Mouse (Mus musculus): ENCODE measurements around the gene Zpr1.
"Not testable (repeated sequence)": the region's sequence is repeated elsewhere in the genome, so short reads cannot be mapped to it uniquely, and the experiment has no call there.

Zpr1 gene

DNA sequence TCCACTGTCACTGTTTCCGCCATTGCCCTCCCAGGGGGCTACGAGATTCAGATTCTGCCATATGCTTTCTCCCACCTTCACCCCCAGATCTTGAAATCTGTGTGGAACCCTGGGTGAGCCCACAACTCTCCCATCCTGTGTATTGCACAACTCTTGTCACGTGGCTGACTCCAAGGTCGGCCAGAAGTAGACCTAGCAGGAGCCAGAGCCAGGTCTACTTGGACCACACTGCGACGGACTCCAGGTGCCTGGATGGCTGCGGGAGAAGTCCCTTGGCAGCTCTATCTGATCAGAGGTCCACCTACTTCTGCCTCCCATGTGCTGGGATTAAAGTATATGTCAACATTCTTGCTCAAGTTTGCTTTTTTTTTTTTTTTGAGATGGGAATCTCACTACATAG lies 11.7 kb upstream of the Zpr1 start:
- DNase-seq (ENCODE audit: low read depth) = no peak

DNA sequence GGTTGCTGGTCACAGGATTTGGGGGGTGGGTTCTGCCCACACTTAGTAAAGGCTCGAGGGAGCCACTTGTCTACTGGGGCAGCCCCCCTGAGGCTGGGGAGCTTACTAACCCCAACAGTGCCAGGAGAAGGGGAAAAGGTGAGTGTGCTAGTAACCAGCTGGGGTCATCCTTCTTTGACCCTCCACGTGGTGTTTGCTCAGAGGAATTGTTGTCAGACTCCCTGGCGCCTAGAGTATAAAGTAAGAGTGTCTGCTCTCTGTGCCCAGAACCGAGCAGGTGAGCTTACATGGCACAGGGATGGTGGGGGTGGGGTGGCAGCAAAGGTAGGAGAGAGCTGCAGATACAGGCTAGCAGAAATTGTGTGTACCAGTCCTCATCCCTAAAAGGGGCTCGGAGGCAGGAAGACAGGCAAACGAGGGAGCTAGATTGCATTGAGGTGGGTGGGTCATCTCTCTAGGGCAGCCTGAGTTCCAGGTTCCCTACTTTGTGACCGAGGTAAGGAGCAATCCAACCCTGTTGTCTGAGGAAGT lies 4.5 kb upstream of the Zpr1 start, which contains the start of gene Apoa5:
Gene Apoa5, plus strand, starts transcription at position 291 of the 531 bp plus-strand sequence.
- no peak for DNase-seq (ENCODE audit: low read depth)

DNA sequence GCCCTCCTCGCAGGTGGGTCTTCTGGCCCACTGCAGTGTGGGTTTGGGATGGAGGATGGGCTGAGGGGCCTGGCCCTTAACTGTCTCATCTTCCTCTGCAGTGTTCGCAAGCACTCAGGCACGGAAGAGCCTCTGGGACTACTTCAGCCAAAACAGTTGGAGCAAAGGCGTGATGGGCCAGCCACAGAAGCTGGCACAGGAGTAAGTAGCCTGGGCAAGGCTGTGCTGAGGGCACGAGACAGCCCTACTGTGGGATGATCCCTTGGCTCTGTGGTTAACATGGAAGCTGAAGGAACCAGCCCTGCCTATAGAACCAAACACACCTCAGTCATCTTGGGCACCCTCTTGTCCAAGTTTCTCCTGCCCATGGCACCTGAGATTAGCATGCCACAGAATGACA lies 3.7 kb upstream of the Zpr1 start:
- no peak for DNase-seq (ENCODE audit: low read depth)

DNA sequence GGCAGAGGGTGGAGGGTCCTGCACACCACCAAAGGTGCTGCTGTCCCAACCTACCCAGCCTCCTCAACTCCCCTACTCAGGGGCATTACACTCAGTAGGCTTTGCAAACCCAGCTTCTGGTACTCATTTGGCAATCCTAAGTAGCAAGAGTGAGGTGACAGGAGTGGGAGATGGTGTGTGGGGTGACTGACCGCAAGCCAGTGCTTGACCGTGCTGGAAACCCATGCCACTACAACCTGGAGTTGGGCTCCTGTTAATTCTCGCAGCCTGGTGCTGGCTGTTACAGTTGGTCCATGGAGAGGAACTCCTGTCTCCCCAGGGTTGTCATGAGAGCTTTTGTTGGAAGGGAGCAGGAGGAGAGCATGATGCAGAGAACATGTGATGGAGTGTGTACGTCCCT lies 2.1 kb upstream of the Zpr1 start:
- no peak for DNase-seq (ENCODE audit: low read depth)

DNA sequence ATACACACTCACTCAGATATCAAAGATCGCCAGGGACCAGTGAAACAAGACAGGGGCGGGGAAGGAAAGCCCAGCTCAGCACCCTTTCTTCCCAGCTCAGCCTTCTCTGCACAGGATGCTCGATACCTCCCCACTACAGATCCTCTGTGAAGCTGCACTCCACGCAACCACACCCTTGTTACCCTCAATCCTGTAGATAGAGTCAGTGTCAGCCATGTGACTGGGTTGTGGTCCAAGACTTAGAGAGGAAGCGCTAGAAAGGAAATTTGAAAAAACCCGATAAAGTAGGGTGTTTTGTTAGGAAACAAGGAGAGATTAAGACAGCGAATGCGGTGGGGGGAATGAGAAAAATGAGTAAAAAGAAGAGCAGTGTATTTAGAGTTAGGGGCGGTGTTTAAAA lies 794 bp upstream of the Zpr1 start:
- DNase-seq (ENCODE audit: low read depth) = no peak

DNA sequence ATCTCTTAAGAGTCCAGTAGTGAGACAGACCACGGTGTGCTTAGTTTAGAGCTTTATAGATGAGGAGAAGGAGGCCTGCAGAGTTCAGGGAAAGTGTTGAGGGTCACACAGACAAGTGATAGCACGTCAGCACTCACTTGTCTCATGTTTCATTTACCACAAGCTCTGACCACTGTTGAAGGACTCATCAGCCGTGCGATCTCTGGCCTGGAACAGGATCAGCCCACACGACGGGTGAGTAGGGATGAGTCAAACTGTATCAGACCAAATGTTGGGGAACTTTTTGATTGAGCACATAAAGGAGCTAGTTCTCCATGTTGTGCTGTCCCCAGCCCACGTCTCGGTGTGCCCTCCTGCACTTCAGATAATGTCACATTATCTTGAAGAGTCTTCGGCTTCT lies 1.6 kb downstream of the Zpr1 start:
- DNase-seq (ENCODE audit: low read depth) = no peak

DNA sequence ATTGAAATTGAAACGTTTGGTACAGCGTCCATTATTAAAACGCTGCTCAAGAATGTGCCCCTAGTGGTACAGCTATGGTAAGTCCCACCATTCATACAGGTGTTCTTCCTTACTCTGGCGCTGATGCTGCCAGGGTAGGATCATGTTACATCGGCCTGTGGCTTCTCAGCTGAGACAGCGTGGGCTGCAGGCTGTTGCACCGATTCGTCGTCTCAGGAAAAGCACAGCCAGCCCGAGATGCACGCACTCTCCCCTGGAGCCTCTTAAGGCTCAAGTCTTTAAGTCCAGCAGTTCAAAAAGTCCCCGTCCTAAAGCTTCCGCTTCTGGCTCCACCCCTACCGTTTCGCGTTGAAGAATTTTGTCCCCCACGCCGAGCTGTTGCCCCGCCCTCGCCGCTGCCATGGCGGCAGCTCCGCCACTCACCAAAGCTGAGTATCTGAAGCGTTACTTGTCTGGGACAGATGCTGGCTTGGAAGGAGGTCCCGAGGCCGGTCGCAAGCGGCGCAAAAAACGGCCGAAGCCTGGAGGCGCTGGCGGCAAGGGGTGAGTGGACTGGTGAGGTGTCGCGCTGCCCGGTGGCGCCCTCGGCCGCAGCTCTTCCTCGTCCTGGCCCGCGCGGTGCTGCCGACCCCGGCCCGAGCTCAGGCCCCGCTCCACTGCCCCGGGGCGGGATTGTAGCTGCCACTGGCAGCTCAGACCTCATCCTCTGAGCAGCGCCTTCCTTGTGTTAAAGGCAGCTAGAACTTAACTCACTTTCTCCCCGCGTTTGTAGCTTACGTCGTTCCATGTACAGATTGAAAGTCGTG lies 10.0 kb downstream of the Zpr1 start, which contains the start of gene Bud13:
Gene Bud13, plus strand, starts transcription at position 378 of the 806 bp plus-strand sequence.
- peak; percentile 89 for DNase-seq (ENCODE audit: low read depth)

DNA sequence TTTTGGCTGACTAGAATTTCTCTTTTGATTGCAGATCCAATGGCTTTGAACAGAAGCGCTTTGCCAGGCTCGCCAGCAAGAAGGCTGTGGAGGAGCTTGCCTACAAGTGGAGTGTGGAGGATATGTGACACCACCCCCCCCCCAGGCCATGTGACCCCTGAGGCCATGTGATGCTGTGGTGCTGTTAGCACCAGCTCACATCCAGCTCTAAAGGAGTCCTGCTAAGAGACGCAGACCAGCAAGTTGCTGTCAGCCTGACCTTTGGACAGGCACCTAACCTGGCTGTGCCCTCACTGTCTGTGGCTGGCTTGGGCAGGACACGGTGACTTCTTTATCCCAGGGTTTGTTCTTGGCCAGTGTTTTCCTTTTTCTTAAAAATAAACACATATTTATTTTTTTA lies 25.5 kb downstream of the Zpr1 start:
- DNase-seq (ENCODE audit: low read depth) = no peak

DNA sequence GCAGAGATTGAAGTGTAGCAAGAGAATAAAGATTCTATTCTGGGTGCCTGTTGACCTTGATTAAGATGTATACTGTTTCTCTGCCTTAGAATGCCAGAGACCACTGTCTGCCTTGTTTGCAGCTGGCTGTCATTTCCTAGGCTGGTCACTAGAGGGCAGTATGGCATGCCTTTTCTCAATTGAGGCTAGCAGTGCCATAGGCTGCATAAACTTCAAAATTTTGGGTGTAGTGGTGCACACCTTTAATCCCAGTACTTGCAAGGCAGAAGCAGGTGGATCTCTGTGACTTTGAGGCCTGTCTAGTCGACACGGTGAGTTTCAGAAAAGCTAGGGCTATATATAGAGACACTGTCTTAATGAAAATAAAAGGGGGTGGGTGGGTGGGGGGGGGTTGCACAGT lies 29.3 kb downstream of the Zpr1 start:
- DNase-seq (ENCODE audit: low read depth) = peak; percentile 36

DNA sequence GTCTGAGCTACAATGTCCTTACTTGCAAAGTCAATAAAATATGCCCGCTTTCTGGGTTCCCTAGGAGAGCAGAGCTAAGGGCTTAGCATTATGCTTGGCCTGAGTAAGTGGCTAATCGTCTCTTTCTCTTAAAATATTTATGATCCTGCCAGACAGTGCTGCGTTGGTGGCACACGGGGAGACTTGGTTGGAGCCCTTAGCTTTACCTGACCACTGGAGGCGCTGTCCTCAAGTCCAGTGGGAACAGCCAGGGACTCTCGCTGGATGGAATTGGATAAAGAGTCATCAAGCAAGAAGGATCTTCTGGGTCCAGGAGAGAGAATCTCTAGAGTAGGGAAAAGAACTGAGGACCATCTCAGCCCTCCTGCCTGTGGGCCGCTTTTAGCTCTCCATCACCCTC lies 36.3 kb downstream of the Zpr1 start:
- DNase-seq (ENCODE audit: low read depth) = no peak

DNA sequence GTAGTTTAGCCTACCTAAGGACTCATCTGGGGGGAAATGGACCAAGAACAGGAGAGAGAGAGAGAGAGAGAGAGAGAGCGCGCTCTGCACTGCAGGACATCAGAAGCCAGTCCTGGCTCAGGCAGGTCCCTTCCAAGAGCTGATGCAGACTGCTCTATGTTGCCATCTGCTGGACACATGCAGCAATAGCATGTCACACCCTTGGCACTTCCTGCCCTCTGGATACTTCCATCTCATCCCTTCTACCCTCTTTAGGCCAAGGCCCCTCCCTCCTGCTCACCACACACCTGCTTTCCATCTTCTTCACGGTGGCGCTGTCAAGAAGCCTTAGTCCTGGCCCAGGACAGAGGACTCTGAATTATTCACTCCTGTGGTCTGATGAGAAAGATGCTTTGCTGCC lies 41.6 kb downstream of the Zpr1 start:
- peak; percentile 48 for DNase-seq (ENCODE audit: low read depth)

DNA sequence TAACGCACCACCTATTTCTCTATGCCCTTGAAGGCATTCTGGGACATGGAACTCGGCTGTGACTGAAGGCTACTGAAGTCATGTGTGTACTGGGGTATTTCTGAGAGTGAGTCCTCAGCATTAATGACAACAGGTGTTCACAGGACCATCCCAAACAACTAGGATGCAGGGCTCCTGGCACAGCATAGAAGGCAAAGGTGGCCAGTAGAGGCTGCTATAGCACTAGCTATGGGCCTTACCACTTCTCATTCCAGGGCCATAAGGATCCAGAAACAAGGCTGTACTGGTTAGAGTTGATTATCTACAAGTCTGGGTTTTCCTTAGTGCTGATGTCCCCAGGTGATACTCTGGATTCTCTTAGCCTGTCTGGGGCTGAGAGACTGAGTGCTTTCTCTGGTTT lies 42.1 kb downstream of the Zpr1 start:
- DNase-seq (ENCODE audit: low read depth) = no peak

DNA sequence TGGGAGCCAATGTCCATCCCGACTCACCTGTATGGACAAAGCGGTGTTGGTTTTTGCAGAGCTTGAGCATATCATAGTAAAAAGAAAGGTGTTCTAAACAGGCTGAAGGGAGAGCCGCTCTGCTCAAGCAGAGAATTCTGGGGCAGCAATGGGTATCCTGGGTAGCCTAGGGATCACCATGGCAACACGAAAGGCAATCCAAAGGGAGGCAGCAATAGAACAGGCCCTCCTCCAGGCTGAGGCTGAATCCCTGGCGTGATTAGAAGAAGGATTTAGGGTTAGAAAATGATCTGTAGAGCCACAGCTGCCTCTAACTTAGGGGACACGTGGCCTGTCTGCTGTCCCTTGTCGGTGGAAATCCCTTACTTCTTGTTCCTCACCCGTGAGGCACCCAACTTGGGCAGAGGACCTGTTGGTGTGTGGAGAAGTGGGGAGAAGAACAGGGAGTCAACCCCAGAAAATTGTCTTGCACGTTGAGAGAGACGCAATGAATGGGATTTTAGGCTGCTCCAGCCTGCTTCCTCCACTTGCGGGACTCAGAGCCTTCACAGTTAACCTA lies 43.0 kb downstream of the Zpr1 start:
- DNase-seq (ENCODE audit: low read depth) = no peak

DNA sequence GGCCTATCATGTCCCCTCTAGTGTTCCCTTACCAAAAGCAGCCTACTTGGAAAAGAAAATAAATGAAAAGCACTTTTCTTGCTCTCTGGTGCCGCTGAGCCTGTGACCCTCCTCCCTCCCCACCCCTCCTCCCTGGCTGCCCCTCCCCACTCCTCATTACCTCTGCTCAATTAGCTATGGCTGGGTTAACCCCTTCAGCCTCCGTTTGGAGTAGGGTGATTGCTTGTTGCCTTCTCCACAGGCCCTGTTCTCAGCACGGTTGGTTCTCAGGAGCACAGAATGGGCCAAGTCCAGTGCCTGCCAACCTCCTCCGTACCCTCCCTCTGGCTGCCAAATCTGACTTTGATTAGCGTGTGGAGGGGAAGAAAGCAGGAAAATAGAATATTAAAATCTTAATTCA lies 43.5 kb downstream of the Zpr1 start:
- DNase-seq (ENCODE audit: low read depth) = no peak

DNA sequence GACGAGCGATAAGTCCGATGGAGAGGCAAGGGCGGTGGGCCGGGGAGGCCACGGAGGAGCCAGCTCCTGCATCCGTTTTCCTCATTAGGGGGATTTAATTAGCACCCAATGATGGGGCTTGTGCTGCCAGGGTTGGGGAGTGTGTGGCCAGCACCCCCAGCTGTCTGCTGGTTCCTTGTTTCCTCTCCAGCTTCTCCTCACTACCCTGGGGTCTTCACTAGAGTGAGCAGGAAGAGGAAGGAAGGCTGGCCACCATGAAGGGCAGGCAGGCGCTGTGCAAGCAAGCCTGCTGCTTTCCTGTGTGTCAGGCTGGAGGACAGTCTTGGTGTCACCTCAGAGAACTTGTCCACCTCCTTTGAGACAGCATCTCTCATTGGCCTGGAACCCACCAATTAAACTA lies 44.0 kb downstream of the Zpr1 start:
- DNase-seq (ENCODE audit: low read depth) = no peak

DNA sequence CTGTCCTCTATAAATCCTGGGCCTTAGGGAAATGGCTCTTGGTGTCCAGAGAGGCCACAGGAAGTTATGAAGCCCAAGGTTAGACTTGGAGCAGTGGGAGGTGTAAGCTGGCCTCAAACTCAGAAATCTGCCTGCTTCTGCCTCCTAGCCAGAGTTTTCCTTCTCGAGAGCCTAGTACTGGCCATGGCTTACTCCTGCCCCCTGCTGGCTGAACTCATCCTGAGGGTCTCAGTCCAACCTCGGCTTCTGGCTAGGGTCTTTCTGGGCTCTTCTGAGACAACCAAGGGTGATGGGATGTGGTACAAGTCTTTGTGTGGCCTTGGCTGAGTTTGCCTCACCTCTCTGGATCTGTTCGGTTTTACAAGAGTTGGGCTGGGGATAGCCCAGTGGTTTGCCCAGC lies 45.1 kb downstream of the Zpr1 start:
- DNase-seq (ENCODE audit: low read depth) = no peak

DNA sequence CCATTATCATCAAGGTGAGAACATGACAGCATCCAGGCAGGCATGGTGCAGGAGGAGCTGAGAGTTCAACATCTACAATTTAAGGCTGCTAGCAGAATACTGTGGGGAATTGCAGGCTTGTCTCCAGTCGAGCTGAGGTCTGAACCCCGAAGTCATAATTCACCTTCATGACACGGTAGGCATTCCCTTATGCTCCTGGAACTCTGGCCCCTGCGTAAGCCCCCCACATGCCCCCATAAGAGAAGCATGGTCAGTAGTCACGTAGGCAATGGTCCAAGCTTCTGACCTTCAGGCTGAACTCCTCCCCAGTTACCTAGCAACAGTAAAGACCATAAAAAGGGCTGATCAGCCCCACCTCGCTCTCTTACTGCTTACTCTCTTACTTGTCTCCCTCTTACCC lies 47.0 kb downstream of the Zpr1 start, which contains the start of gene 4931429L15Rik:
Gene 4931429L15Rik, minus strand, starts transcription at position 101 of the 400 bp plus-strand sequence.
- DNase-seq (ENCODE audit: low read depth) = not testable (repeated sequence)

DNA sequence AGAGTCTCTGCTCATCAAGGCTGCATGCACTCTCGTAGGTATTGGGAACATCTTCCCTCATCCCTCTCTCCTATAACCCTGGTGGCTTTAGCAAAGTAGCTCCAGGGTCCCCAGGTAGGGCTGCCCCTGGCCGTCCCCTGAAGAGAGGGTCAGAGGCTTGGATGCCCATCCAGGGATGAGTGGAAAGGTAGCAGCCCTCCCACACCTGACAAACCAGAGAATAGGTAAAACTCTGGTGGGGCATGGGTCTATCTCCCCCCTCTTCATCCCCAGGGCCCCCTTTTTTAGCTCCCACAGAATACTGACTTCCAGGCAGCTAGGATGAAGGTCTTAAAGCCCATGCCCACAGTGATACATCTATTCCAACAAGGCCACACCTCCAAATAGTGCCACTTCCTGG lies 47.6 kb downstream of the Zpr1 start:
- DNase-seq (ENCODE audit: low read depth) = no peak

DNA sequence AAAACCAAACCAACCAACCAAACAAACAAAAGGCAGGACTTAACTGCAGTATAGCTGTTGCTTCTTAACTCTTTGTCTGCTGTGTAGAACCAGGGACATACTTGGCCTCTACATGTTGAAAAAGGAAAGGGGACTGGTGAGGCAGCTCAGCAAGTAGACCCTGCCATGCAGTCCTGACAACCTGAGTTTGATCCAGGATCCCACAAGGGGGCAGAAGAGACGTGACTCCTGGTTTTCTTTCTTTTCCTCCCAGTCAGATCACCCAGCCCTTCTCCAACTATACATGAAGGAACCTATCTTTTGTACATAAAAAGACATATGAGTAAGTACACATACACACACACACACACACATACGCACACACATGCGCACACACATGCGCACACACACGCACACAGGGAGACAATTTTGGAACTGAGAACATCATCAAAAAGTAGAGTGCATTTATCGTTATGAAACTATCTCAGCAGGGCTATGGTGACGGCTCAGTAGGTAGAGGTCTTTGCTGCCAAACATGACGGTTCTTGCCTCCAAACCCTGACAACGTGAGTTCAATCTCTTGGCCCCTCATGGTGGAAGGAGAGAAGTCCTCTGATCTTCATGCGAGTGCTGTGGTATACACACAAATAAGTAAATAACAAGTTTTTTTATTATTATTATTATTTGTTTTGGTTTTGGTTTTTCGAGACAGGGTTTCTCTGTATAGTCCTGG lies 54.0 kb downstream of the Zpr1 start:
- DNase-seq (ENCODE audit: low read depth) = no peak

DNA sequence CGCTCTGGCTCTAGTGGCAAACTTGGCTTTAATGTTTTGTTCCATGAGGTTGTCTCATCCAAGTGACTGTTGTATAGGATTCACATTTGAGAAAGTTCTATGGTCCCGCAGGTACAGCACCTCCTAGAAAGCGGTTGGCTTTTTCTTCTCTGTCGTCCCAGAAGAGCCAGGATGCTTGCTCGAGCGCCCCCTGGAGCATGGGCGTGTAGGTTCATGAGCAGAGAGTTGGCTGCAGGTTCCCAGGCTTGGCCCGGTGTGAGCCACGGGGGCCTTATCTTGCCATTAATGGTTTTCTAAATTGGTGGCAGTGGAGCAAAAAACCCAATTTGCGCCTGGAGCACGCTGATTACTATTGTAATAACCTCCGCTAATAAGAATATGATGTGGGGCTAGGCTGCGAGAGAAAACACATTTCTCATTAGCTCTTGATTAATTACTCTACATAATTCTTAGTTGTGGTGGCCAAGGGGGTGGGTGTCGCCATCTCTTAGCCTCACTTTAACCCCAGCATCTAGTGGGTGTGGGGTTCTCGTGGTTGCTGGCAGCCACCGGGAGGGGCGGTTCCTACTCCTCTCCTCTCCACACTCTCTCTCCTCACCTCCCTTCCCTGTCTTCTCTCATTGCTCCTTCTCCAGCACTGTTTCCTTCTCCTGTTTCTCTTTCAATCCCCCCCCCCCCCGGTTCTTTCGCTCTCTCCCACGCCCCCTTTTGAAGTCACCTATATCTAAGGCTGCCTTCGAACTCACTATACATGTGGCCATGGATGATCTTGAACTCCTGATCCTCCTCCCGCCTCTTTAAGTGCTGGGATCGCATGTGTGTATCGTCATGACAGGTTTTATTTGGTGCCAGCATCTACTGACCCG lies 55.1 kb downstream of the Zpr1 start:
- DNase-seq (ENCODE audit: low read depth) = peak; percentile 30

DNA sequence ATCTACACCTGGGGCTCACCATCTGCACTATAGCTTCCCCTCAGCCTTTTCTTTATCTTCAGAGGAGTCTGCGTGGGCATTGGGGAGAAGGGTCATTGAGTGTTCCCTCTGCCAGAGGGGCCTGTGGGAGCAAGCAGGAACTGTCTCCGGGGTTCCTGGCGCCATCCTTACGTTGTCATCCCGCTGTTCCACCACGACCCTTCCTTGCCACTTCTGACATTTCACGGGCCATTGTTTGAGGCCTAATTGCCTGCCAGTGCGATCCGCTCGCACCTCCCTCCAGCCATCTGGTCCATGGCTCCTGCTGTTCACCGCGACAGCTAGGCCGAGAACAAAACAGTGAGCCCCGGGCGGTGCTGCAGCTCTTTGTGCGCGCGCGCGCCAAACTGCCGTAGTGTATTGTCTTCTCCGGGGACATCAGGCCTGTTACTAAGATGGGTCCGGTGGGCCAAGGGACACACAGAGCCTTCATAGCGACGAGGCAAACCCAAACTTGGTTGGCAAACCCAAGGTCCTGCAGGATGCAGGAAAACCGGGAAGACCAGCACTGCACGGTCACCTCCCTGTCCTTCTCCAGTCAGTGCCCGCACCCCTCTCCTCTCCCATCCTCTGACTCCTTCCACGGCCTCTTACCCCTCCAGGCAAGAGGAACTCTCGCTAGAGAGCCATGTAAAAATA lies 55.8 kb downstream of the Zpr1 start:
- no peak for DNase-seq (ENCODE audit: low read depth)
